Mouse (Mus musculus) liver, embryonic 16.5 days (tissue): ENCODE measurements around the gene Bahd1. TPM values are rescaled to one million over a fixed set of nuclear protein-coding genes. Genes with fewer than 3 reads are reported as not detected.

Experiments used
- ATAC-seq: fragments of 200-750 bp; cut with Nextera tagmentation; 2 replicates; pipeline ENCODE4 v1.8.0; 2017; ENCODE audit warnings: low read depth, mild to moderate bottlenecking, moderate number of reproducible peaks, moderate library complexity
- H3K27ac ChIP-seq: fragments of 300-500 bp; sonication (generic); 2 replicates; pipeline ENCODE4 v1.5.1; 2014; ENCODE audit warnings: mild to moderate bottlenecking, low read length
- H3K27me3 ChIP-seq: fragments of 300-500 bp; sonication (generic); 2 replicates; pipeline ENCODE4 v1.6.1; 2014; ENCODE audit warnings: low read depth, low read length, mixed read lengths; ENCODE audit not compliant: control insufficient read depth, insufficient read depth
- H3K36me3 ChIP-seq: fragments of 300-500 bp; sonication (generic); 2 replicates; pipeline ENCODE4 v1.6.1; 2014; ENCODE audit warnings: mild to moderate bottlenecking; ENCODE audit not compliant: control insufficient read depth, insufficient read depth
- H3K4me1 ChIP-seq: fragments of 300-500 bp; sonication (generic); 2 replicates; pipeline ENCODE4 v1.6.1; 2014; ENCODE audit warnings: low read depth, low read length, mixed read lengths; ENCODE audit not compliant: control insufficient read depth
- H3K4me2 ChIP-seq: fragments of 300-500 bp; sonication (generic); 2 replicates; pipeline ENCODE4 v1.6.1; 2014; ENCODE audit warnings: low read depth, low read length, mixed read lengths
- H3K4me3 ChIP-seq: fragments of 300-500 bp; sonication (generic); 2 replicates; pipeline ENCODE4 v1.5.1; 2014; ENCODE audit warnings: low read depth, mild to moderate bottlenecking, low read length
- H3K9ac ChIP-seq: fragments of 300-500 bp; sonication (generic); 2 replicates; pipeline ENCODE4 v1.6.1; 2014; ENCODE audit warnings: low read depth, low read length
- H3K9me3 ChIP-seq: fragments of 300-500 bp; sonication (generic); replicated peaks from 2 replicates; pipeline ENCODE4 v1.6.1; 2016; ENCODE audit warnings: low read length; ENCODE audit not compliant: control insufficient read depth
- WGBS: fragments of 180-500 bp; shearing (Covaris S2); extraction: QIAGEN DNeasy Blood & Tissue Kit; methylation state at CpG from one replicate; pipeline ENCODE4 v1.1.7; 2014; ENCODE audit not compliant: insufficient replicate concordance; 5-methylcytosine and 5-hydroxymethylcytosine counted together
- polyA plus RNA-seq: library from polyadenylated mRNA; unstranded; fragments of >200 nt; fragmentation: Nextera tagmentation; extraction: Ambion mirVana; gene quantifications from 2 replicates; pipeline ENCODE4 v1.2.1, GENCODE M21; 2015

The Bahd1 gene
- polyA plus RNA-seq, 1 experiment from 2014 or later = 3.0 TPM

GRCm38 (mm10) chr2:118902051-118903025 is 2.2 kb downstream of the Bahd1 start:
- under 1% methylated on average over 89 of the region's 106 CpGs for WGBS

DNA sequence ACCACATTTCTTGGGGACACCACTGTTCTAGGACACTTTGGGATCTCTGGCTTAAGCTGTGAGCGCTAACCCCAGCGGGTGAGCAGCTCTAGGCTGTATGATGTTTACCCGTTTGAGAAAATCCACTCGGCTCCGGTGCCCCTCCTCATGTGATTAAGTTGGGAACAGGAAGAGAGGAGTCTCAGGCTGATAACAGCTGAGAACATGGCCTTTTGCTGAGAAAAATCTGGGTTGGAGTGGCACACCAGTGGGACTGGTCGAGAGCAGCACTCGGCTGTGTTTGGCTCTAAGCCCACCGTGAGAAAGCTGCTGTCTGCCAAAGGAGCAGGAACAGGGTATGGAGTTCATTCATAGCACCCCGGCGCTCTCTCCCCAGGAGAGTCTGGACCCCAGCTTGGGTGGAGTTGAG is 3.2 kb downstream of the Bahd1 start:
- no peak for ATAC-seq

More at GRCm38 (mm10) chr2:118902051-118903025, 2.2 kb downstream of the Bahd1 start:
- Histone ChIP-seq H3K9me3 (no peaks in the 10 kb centered on the region), H3K36me3 (no peaks in the 10 kb centered on the region), H3K4me3 (peak overlapping the region; percentile 95), H3K4me1 (peaks cover 48% of the 10 kb centered on the region), H3K9ac (peak overlapping the region; percentile 96), H3K4me2 (peak overlapping the region; percentile 99), H3K27me3 (peaks cover 36% of the 10 kb centered on the region), H3K27ac (peak overlapping the region; percentile 93)
- peak; percentile 23 for ATAC-seq

DNA sequence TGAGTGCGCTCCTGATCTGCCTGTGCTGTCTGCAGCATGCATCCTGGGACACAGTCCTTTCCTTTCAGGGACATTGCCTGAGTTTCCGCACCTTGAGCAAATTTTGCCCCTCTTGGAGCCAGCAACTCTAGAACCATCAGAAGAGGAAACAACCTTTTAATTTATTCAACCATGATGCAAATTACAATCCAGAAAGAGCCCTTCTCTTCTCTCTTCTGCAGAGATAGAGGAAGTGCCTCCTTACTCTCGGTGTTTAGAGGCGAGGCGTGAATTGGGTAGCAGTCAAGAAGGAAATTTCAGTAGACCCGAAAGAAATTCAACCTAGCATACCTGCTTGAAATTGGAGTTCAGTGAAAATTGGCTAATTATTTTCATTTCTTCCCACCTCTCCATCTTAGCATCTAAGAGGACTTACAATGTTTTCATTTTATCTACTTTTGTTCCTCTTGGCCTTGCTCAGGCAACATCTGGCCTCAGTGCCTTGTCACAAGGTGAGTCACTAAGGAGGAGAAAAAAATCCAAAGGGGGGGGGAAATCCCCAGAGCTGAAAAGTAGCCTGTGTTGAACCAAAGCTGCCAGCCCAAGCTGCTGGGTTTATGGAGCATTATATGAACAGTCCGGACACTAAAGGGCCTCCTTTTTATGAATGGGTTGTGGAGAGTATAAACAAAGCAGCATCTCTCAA is 5.4 kb downstream of the Bahd1 start:
- no peak overlapping the region for H3K27ac ChIP-seq
- 66% methylated on average over 7 of the region's 7 CpGs for WGBS
- H3K36me3 ChIP-seq = no peaks in the 10 kb centered on the region
- peaks cover 4% of the 10 kb centered on the region for H3K27me3 ChIP-seq
- H3K9me3 ChIP-seq = no peaks in the 10 kb centered on the region
- H3K4me2 ChIP-seq = no peak overlapping the region
- H3K4me3 ChIP-seq = no peak overlapping the region
- no peak overlapping the region for H3K9ac ChIP-seq
- ATAC-seq = no peak
- H3K4me1 ChIP-seq = peaks cover 34% of the 10 kb centered on the region

More for the DNA sequence above, 3.2 kb downstream of the Bahd1 start:
- Histone ChIP-seq H3K27ac (no peak overlapping the region), H3K4me1 (peaks cover 42% of the 10 kb centered on the region), H3K36me3 (no peaks in the 10 kb centered on the region), H3K9ac (peak overlapping the region; percentile 96), H3K4me3 (peak overlapping the region; percentile 95), H3K27me3 (peaks cover 26% of the 10 kb centered on the region), H3K9me3 (no peaks in the 10 kb centered on the region), H3K4me2 (peak overlapping the region; percentile 99)
- 26% methylated on average over 10 of the region's 10 CpGs for WGBS

GRCm38 (mm10) chr2:118906118-118906492 is 5.9 kb downstream of the Bahd1 start:
- H3K9me3 ChIP-seq = no peaks in the 10 kb centered on the region
- peaks cover 30% of the 10 kb centered on the region for H3K4me1 ChIP-seq
- no peak overlapping the region for H3K4me3 ChIP-seq
- no peak for ATAC-seq
- H3K27me3 ChIP-seq = no peaks in the 10 kb centered on the region
- H3K27ac ChIP-seq = no peak overlapping the region
- WGBS = 80% methylated on average over 5 of the region's 5 CpGs
- H3K36me3 ChIP-seq = no peaks in the 10 kb centered on the region
- H3K4me2 ChIP-seq = no peak overlapping the region
- no peak overlapping the region; the same call in 1 of the 2 replicates for H3K9ac ChIP-seq

GRCm38 (mm10) chr2:118907781-118908180 is 7.6 kb downstream of the Bahd1 start:
- no peak for ATAC-seq
- no peak overlapping the region for H3K9ac ChIP-seq
- no peak overlapping the region for H3K4me2 ChIP-seq

DNA sequence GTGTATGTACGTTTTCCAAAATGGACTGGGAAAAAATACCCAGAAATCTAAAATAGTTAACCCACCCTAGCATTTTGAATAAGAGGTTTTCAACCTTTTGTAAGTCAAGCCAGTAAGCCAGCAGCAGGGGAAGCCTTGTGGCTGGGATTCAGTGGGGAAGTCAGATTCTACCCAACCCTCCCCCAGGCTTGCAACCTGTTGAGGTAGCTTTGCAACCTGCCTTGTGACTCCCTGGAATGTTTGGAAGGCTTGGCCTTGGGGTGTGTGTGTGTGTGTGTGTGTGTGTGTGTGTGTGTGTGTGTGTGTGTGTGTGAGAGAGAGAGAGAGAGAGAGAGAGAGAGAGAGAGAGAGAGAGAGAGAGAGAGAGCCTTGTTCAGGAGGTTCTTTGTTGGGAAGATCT is 9.0 kb downstream of the Bahd1 start:
- Histone ChIP-seq H3K4me2 (no peak overlapping the region), H3K36me3 (no peaks in the 10 kb centered on the region), H3K27me3 (no peaks in the 10 kb centered on the region), H3K4me3 (no peak overlapping the region), H3K9ac (no peak overlapping the region), H3K4me1 (peaks cover 21% of the 10 kb centered on the region), H3K9me3 (no peaks in the 10 kb centered on the region), H3K27ac (no peak overlapping the region)
- ATAC-seq = no peak
- 48% methylated on average over 1 of the region's 1 CpGs for WGBS

More at GRCm38 (mm10) chr2:118907781-118908180, 7.6 kb downstream of the Bahd1 start:
- Histone ChIP-seq H3K4me3 (no peak overlapping the region), H3K27ac (no peak overlapping the region), H3K36me3 (no peaks in the 10 kb centered on the region), H3K9me3 (no peaks in the 10 kb centered on the region), H3K27me3 (no peaks in the 10 kb centered on the region), H3K4me1 (peaks cover 25% of the 10 kb centered on the region)
- WGBS = 50% methylated on average over 3 of the region's 3 CpGs

DNA sequence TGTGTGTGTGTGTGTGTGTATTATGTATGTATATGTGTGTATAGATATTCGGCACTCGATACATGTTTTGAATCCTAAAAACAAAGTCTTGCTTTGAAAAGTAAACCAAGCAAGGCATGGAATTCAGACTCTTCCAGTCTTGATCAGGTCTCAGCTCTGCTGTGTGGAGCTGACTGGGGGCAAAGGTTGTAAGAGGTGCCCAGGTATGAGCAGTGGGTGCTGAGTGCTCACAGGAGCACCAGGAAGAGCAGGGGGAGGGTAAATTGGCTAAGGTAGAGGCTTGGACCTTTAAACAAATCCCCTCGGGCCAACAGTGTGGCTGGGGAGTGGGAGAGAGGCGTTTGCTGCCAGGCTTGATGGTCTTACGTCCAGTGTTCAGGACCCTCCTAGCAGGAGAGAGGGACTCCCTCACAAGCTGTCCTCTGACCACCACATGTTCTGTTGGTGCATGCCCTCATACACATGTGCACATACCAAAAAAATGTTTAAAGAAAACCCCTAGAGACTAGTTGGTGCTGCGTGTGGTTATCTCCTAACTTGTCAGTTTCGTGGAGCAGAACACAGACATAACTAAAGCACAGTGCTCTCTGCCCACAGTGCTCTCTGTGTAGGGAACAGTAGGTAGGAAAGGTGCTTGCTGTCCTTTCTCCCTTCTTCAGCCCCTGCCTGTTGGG is 10.6 kb downstream of the Bahd1 start:
- no peak overlapping the region for H3K4me2 ChIP-seq
- no peak for ATAC-seq

GRCm38 (mm10) chr2:118912706-118913105 is 12.5 kb downstream of the Bahd1 start:
- no peaks in the 10 kb centered on the region for H3K27me3 ChIP-seq
- no peak overlapping the region for H3K4me2 ChIP-seq
- H3K9me3 ChIP-seq = no peaks in the 10 kb centered on the region
- H3K4me1 ChIP-seq = peaks cover 13% of the 10 kb centered on the region
- no peak for ATAC-seq
- WGBS = 72% methylated on average over 8 of the region's 8 CpGs
- H3K27ac ChIP-seq = no peak overlapping the region
- H3K9ac ChIP-seq = no peak overlapping the region
- H3K4me3 ChIP-seq = no peak overlapping the region
- peaks cover 4% of the 10 kb centered on the region; the same call in 1 of the 2 replicates for H3K36me3 ChIP-seq

More for the DNA sequence above, 10.6 kb downstream of the Bahd1 start:
- no peaks in the 10 kb centered on the region for H3K9me3 ChIP-seq
- no peak overlapping the region for H3K4me3 ChIP-seq
- H3K27ac ChIP-seq = no peak overlapping the region
- H3K36me3 ChIP-seq = no peaks in the 10 kb centered on the region
- no peaks in the 10 kb centered on the region for H3K27me3 ChIP-seq
- no peak overlapping the region for H3K9ac ChIP-seq
- 57% methylated on average over 7 of the region's 7 CpGs for WGBS
- peaks cover 16% of the 10 kb centered on the region for H3K4me1 ChIP-seq
